Mouse (Mus musculus) right cerebral cortex, postnatal 4 days (tissue): ENCODE measurements around the gene Glt28d2.

ENCODE experiments used
- DNase-seq: peaks from one replicate; pipeline ENCODE4 v3.0.0-alpha.2; 2022

Gene Glt28d2

GRCm38 (mm10) chr3:85863996-85864395 is 23.3 kb downstream of the Glt28d2 start:
- no peak for DNase-seq

GRCm38 (mm10) chr3:85862886-85863285 is 24.4 kb downstream of the Glt28d2 start:
- no peak for DNase-seq

GRCm38 (mm10) chr3:85860996-85861395 is 26.3 kb downstream of the Glt28d2 start:
- DNase-seq, result no peak

- DNase-seq, result no peak
These were observed 28.0 kb downstream of the Glt28d2 start for GRCm38 (mm10) chr3:85859311-85859710.

DNA sequence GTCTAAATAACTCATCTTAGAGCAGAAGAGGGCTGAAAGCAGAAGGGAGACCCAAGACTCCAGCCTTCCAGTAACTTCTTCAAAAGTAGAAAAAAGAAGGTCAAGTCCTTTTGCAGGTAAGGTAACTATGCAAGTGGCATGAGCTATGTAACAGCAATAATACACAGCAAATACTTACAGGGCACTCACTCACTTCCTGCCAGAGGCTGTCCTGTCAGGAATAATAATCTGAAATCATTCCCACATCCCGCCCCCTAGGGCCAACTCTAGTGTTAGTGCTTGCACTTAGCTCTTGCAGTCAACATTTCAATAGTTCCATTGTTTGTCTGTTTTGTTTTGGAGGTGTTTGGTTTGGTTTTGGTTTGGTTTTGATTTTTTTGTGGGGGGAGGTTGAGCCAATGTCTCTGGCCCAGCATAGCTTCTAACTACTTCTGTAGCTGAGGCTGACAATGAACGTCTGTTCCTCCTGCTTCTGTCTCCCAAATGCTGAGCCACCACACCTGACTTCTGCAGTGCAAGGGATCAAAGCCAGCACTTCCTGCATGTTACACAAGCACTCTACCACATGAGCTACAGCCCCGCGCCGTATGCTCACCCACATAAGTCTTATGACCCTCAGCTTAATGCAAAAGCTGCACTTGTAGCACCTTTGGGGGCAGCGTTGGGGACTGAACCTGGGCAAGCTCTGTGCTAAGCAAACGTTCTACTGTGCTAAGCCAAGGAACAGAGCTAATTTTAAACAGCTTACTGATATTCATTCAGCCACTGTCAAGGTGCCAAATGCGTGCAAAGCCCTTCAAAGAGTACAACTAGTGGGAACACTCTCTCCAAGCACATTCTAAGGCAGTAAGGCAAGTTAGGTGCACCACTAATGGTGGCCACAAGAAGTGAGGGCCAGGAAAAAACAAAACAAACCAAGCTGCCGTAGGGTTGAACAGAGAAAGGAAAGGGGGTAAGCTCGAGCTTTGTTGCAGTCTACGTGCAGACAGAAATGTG is 28.9 kb downstream of the Glt28d2 start:
- no peak for DNase-seq

GRCm38 (mm10) chr3:85857083-85857482 is 30.2 kb downstream of the Glt28d2 start:
- DNase-seq, result no peak

GRCm38 (mm10) chr3:85855947-85856346 is 31.4 kb downstream of the Glt28d2 start:
- no peak for DNase-seq

DNA sequence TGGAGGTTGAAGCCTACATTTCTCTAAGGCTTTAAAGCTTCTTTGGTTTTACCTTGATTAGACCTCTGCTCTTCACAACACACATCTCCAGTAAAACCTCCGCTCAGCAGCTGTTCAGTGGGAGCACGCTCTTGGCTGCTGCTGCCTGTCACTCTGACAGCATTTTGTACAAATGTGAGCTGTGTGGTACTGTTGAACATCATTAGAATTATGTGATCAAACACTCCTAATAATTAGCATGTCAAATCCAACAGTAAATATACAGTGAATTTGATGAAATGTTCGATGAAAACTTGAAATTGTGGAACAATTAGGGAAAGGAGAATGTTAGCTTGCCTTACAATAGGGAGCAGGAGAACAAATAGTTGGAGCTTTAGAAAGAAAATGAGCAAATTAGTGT is 32.3 kb downstream of the Glt28d2 start:
- no peak for DNase-seq

- DNase-seq, result no peak
These were observed 33.2 kb downstream of the Glt28d2 start for GRCm38 (mm10) chr3:85854143-85854542.

- DNase-seq, result no peak
These were observed 33.6 kb downstream of the Glt28d2 start for GRCm38 (mm10) chr3:85853715-85854114.

- no peak for DNase-seq
These were observed 37.2 kb downstream of the Glt28d2 start for GRCm38 (mm10) chr3:85850079-85850478.

DNA sequence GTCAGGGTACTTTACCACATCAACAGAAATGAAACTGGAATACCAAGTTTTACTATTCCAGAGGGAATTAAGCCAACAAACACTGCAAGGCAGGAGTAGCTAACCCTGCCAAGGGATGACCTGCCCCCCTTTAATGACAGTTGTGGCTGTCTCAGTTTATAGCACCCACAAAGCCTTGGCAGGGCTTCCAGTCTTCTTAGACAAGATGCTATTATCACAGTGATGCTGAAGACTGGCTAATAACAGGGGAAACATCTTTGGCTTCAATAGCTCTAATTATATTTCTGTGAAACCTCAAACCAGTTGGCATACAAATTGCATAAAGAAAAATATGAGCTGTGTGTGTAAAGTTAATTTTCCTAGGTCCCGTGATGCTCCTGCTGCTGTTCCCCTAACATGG is 41.0 kb downstream of the Glt28d2 start:
- no peak for DNase-seq

GRCm38 (mm10) chr3:85845341-85845740 is 42.0 kb downstream of the Glt28d2 start:
- DNase-seq, result no peak

- no peak for DNase-seq
These were observed 44.5 kb downstream of the Glt28d2 start for GRCm38 (mm10) chr3:85842881-85843218.

DNA sequence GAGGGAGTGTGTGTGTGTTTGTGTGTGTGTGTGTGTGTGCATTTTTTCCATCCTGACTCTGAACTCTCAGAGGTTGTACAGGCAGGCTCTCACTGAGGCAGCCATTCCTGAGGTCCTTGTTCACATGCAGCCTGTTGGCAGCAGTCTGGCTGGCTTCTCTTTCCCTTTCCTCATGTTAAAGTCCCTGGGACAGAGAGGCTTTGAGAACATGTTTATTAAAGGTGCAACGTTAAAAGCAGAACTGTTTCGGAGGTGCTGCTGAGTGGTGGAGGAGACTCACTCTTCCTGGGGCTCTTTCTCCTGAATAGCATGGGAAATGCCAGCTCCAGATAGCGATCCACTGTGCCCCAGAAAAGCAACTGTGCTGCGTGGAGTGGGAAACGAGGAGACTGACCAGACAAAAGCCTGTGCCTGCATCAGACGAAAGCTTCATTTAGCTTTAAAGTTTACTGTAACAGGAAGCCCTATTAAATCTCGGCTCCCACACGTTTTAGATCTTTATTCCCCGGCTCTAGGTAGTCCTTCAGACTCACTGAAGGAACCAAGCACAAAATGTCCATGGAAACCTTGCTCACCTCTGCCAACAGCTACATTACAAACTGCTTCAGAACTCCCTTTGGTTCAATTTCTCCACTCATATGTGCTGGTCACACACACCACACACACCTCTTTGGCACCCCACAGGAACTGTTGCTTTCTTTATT is 45.0 kb downstream of the Glt28d2 start:
- no peak for DNase-seq

DNA sequence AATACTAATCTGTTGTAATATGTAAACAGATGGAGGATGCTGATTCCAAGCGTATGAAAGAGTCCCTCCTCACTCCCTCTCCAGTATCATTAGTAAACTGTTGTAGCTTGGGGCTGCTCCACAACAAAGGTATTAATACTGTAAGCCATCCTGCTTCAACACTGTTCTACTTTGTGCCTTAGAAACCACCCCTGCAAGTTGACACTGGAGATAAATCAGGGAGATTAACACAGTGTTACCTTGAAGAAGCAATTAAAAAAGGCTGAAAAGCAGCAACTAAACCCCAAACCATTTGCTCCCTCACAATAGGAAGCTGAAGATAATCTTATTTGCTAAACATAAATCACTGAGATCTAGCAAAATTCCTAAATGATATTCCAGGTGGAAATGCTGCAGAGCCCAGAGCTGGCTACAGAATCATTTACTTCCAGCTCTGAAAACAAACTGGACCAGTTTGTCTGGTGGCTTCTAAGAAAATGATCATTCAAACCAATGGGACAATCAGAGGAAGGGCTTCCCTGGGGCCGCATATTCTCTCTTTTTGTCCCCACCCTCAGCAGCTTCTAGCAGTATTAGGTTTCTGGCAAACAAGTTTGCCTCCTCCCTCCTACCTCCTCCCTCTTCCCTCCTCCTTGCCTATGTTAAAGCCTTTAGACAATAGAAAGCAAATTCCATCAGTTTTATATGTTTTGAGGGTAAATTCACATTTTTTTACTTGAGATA is 45.7 kb downstream of the Glt28d2 start:
- DNase-seq, result no peak

- DNase-seq, result no peak
These were observed 53.7 kb downstream of the Glt28d2 start for GRCm38 (mm10) chr3:85833627-85834026.

DNA sequence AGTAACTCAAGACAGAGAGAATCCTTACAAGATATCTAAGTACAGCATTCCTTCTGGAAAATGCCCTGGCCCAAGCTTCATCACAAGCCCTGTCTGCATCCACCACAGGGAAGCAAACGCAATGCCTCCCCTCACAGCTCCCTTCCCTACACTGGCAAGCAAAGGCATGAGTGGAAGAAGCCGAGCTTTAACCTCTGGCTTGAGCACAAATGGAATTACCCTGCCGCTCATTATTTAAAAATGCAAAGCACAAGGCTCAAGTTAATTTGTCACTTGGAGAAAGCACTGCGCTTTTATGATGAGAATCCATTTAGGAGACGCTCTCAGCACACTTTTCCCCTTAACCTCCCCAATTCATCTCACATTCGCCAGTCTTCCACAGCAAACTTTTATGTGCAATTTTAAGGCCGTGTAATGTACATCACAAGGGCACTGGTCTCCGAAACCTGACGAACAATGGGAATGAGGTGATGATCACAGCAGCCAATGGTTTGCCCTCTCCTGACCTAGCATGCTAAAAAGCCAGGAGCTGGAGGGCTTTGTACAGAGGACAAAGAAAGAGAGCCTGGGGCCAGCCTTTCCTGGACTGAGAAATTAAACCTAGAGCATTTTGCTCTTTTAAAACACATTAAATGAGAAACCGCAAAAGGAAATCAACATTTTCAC is 54.7 kb downstream of the Glt28d2 start:
- no peak for DNase-seq

- DNase-seq, result no peak
These were observed 55.5 kb downstream of the Glt28d2 start for GRCm38 (mm10) chr3:85831785-85832184.

- DNase-seq, result no peak
These were observed 58.3 kb downstream of the Glt28d2 start for GRCm38 (mm10) chr3:85829047-85829446.

- no peak for DNase-seq
These were observed 59.5 kb downstream of the Glt28d2 start for GRCm38 (mm10) chr3:85827815-85828214.

DNA sequence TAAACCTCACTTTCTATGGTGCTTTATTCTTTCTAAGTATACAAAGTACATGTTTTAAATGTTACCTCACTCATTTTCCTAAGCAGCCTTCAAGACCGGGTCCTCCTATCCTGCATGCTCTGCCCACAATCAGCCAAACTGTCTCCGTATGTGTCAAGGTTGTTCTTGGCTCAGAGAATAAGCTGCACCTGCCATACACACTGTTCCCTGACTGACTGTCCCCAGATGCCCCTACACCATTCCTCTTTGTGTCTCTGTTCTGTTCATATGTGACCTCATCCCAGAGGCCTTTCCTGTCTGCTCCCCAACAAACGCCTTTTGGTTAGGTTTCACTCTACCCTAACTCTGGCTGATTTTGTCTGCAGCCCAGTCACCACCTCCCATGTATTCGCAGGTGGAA is 60.0 kb downstream of the Glt28d2 start:
- no peak for DNase-seq
